Mouse (Mus musculus) limb, embryonic 13.5 days (tissue): ENCODE results near the gene Chrm1. TPM values are rescaled to one million over a fixed set of nuclear protein-coding genes. Genes with fewer than 3 reads are reported as not detected.

Source experiments
- ATAC-seq: fragments of 200-750 bp; cut with Nextera tagmentation; 2 replicates; pipeline ENCODE4 v1.8.0; 2017; ENCODE audit warnings: low read depth, moderate number of reproducible peaks, moderate TSS enrichment; ENCODE audit not compliant: low FRiP score
- H3K27ac ChIP-seq: fragments of 300-500 bp; sonication (generic); 2 replicates; pipeline ENCODE4 v1.5.1; 2015; ENCODE audit warnings: inconsistent platforms, mild to moderate bottlenecking, moderate library complexity
- H3K27me3 ChIP-seq: fragments of 300-500 bp; sonication (generic); 2 replicates; pipeline ENCODE4 v1.6.1; 2015; ENCODE audit warnings: mild to moderate bottlenecking, inconsistent platforms
- H3K36me3 ChIP-seq: fragments of 300-500 bp; sonication (generic); 2 replicates; pipeline ENCODE4 v1.6.1; 2015; ENCODE audit warnings: inconsistent platforms, mild to moderate bottlenecking, moderate library complexity
- H3K4me1 ChIP-seq: fragments of 300-500 bp; sonication (generic); 2 replicates; pipeline ENCODE4 v1.6.1; 2015; ENCODE audit warnings: inconsistent platforms
- H3K4me2 ChIP-seq: fragments of 300-500 bp; sonication (generic); replicated peaks from 2 replicates; pipeline ENCODE4 v1.6.1; 2015; ENCODE audit warnings: inconsistent platforms, mild to moderate bottlenecking, moderate library complexity
- H3K4me3 ChIP-seq: fragments of 300-500 bp; sonication (generic); 2 replicates; pipeline ENCODE4 v1.5.1; 2015; ENCODE audit warnings: moderate library complexity, mild to moderate bottlenecking, inconsistent platforms
- H3K9ac ChIP-seq: fragments of 300-500 bp; sonication (generic); 2 replicates; pipeline ENCODE4 v1.6.1; 2015; ENCODE audit warnings: mild to moderate bottlenecking, inconsistent platforms
- H3K9me3 ChIP-seq: fragments of 300-500 bp; sonication (generic); 2 replicates; pipeline ENCODE4 v1.6.1; 2016; ENCODE audit warnings: inconsistent platforms
- WGBS: fragments of 180-500 bp; shearing (Covaris S2); methylation state at CpG from one replicate; pipeline ENCODE4 v1.1.7; 2015; 5-methylcytosine and 5-hydroxymethylcytosine counted together
- polyA plus RNA-seq: library from polyadenylated mRNA; unstranded; fragments of >200 nt; fragmentation: Nextera tagmentation; extraction: Ambion mirVana; gene quantifications from 2 replicates; pipeline ENCODE4 v1.2.1, GENCODE M21; 2015

Chrm1 gene
- polyA plus RNA-seq, 1 experiment from 2014 or later, result 0.71 TPM

DNA sequence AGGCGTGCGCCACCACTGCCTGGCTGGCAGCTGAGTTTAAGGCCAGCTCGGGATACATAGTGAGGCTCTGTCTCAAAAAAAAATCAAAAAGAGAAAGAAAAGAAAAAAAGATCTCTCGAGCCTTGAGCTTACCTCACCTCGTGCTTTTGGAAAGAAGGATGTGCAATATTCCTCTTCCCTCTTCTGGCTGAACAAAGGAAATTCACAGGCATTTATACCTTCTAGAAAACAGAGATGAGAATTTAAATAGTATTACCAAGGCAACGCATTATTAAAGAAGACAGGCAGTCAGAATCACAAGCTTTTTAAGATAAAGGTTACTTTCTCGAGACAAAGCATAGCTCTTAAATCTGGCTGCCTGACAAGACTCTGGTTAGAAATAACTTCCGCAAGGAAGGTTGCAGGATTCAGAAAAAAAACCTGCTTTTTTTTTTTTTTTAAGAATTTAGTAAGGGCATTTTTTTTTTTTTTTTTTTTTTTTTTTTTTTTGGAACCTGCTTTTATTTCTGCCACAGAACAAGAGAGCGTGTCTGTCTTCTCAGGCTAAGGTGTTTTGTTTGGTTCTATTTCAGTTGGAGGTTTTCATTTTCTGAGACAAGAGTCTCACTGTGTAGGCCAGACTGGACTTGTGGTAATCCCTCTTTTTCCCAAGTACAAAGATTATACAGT is 28.4 kb downstream of the Chrm1 start:
- Histone ChIP-seq H3K27ac (no peak overlapping the region), H3K4me1 (no peaks in the 10 kb centered on the region), H3K9me3 (no peaks in the 10 kb centered on the region), H3K27me3 (no peaks in the 10 kb centered on the region), H3K36me3 (no peaks in the 10 kb centered on the region), H3K4me3 (no peak overlapping the region), H3K9ac (no peak overlapping the region), H3K4me2 (no peak overlapping the region)
- 69% methylated on average over 9 of the region's 9 CpGs for WGBS
- ATAC-seq, result no peak

DNA sequence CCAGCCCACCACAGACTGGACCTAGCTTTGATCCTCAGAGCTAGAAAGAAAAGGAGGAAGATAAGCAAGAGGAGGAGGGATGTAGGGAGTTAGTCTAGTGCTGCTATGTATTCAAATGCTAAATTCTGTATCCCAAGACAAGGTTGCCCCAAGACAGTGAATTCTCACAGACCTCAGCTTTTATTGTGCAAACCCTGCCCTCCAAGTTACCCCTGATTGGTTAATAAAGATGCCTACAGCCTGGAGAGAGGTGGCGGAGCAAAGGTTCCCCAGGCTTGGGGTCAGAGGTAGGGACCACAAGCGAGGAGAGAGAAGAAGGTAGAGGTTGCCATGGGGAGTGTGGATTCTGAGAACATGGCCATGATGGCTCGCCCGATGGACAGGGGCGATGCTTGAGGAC is 29.2 kb downstream of the Chrm1 start:
- Histone ChIP-seq H3K27me3 (no peaks in the 10 kb centered on the region), H3K4me1 (no peaks in the 10 kb centered on the region), H3K9me3 (no peaks in the 10 kb centered on the region), H3K4me3 (no peak overlapping the region), H3K9ac (no peak overlapping the region), H3K4me2 (no peak overlapping the region), H3K27ac (no peak overlapping the region), H3K36me3 (no peaks in the 10 kb centered on the region)
- ATAC-seq, result no peak
- WGBS, result 65% methylated on average over 5 of the region's 5 CpGs

DNA sequence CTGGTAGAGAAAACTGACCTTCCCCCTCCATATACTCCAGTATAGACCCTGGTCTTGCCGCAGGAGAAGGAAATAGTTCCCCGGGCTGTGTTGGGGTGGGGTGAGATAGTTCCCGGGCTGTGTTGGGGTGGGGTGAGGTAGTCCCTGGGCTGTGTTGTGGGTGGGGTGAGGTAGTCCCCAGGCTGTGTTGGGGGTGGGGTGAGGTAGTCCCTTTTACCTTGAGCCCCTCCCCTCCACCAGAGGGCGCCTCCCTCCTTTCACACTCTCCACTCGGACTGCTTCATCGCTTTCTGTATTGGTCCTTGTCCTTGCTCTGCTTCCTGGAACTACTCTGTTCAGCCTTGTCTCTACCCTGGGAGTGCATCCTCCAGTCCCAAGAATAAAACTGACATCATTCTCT is 31.7 kb downstream of the Chrm1 start:
- WGBS, result 52% methylated on average over 6 of the region's 6 CpGs
- Histone ChIP-seq H3K9me3 (no peaks in the 10 kb centered on the region), H3K4me2 (no peak overlapping the region), H3K4me3 (no peak overlapping the region), H3K9ac (no peak overlapping the region), H3K36me3 (no peaks in the 10 kb centered on the region), H3K4me1 (no peaks in the 10 kb centered on the region), H3K27me3 (no peaks in the 10 kb centered on the region), H3K27ac (no peak overlapping the region)
- ATAC-seq, result peak; percentile 44; the same call in 1 of the 2 replicates

DNA sequence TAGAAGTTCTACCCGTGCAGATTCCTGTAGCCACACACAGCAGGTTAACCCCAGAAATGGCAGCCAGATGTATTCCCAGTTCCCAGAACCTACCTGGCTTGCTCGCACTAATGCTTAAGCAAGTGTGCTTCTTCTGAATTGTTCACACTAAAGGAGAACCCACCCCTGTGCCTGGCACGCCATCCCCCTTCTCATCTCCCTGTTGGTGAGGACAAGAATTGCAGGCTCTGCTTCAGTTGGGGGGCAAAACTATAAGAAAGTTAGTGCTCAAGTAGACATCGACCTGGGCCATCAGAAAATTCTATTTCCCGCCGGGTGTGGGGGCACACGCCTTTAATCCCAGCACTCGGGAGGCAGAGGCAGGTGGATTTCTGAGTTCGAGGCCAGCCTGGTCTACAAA is 36.1 kb downstream of the Chrm1 start:
- WGBS, result 79% methylated on average over 9 of the region's 9 CpGs
- no peaks in the 10 kb centered on the region for H3K36me3 ChIP-seq
- no peak overlapping the region for H3K27ac ChIP-seq
- H3K4me2 ChIP-seq, result no peak overlapping the region
- H3K4me1 ChIP-seq, result no peaks in the 10 kb centered on the region
- H3K9ac ChIP-seq, result no peak overlapping the region
- no peak overlapping the region for H3K4me3 ChIP-seq
- no peak for ATAC-seq
- no peaks in the 10 kb centered on the region for H3K9me3 ChIP-seq
- H3K27me3 ChIP-seq, result no peaks in the 10 kb centered on the region

DNA sequence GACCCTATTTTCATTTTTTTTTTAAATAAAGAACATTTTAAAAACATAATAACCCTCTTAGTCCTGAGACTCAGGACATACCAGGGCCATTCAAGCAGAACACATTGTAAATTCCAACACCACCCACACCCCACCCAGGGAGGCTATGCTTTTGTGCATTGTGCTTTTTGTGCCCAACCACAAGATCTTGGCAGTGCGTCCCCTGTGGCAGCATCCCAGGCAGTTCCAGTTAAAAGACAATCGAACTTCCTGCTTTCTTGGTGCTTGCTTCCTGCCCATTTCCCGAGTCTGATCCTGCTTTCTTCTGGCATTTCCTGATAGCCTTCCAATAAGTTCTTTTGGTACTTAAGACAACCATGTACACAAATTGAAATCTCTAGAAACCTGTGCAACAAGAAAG is 38.9 kb downstream of the Chrm1 start:
- no peak for ATAC-seq
- Histone ChIP-seq H3K9ac (no peak overlapping the region), H3K4me1 (no peaks in the 10 kb centered on the region), H3K4me3 (no peak overlapping the region), H3K9me3 (no peaks in the 10 kb centered on the region), H3K27ac (no peak overlapping the region), H3K4me2 (no peak overlapping the region), H3K36me3 (peaks cover 12% of the 10 kb centered on the region), H3K27me3 (no peaks in the 10 kb centered on the region)
- WGBS, result 74% methylated on average over 3 of the region's 3 CpGs

DNA sequence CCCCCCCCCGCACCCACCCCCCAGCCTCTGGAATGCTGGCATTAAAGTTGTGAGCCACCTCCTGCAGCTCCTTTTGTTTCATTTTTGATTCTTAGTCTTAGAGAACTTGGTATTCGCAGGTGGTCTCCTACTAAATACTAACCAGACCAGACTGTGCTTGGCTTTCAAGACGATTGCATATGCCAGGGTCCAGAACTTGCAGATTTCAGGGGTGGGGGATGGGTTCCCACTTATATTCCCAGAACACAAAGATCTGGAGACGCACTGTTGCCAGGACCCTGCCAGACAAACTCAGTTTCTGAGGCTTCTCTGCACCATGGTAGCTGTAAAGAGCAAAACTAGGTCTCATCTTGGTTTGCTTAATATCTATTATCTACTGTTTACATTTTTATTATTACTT is 40.0 kb downstream of the Chrm1 start:
- Histone ChIP-seq H3K9ac (no peak overlapping the region), H3K4me3 (no peak overlapping the region), H3K4me2 (no peak overlapping the region), H3K27me3 (no peaks in the 10 kb centered on the region), H3K4me1 (no peaks in the 10 kb centered on the region), H3K36me3 (peaks cover 23% of the 10 kb centered on the region), H3K27ac (no peak overlapping the region), H3K9me3 (no peaks in the 10 kb centered on the region)
- WGBS, result 53% methylated on average over 4 of the region's 4 CpGs
- no peak for ATAC-seq

DNA sequence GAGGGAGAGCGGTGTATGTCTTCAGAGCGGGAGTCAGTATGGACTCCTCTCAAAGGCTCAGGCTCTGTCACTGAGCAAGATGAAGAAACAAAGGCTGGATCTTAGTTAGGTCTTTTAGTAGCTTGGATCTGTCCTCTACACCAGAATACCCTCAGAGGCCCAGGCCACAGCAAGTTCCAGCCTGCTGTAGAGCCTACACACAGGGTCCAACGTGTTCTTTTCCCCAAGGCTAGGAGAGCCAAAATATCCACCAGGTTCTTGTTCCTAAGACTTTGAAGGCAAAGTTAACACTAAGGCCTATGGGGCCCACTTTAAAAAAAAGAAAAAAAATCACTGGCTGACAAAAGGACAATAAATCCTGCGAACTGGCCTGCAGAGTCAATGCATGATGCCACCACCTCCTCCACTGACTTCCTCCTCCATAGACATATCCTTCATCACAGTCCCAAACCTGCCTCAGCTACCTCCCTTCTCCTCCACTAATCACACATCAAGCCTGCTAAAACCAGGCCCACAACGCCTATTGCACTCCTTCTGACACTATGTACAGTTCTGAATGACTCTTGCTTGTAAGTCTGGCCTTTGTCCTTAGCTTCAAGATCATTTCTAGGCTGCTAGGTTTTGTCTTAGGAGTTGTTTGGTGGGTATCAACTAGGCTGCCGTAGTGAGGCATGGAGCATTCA is 41.6 kb downstream of the Chrm1 start:
- ATAC-seq, result no peak
- H3K4me1 ChIP-seq, result peaks cover 5% of the 10 kb centered on the region; the same call in 1 of the 2 replicates
- peaks cover 39% of the 10 kb centered on the region for H3K36me3 ChIP-seq
- no peak overlapping the region for H3K9ac ChIP-seq
- no peaks in the 10 kb centered on the region for H3K9me3 ChIP-seq
- H3K27ac ChIP-seq, result no peak overlapping the region; the same call in 1 of the 2 replicates
- WGBS, result 83% methylated on average over 6 of the region's 6 CpGs
- H3K4me3 ChIP-seq, result no peak overlapping the region
- no peaks in the 10 kb centered on the region for H3K27me3 ChIP-seq
- H3K4me2 ChIP-seq, result no peak overlapping the region

DNA sequence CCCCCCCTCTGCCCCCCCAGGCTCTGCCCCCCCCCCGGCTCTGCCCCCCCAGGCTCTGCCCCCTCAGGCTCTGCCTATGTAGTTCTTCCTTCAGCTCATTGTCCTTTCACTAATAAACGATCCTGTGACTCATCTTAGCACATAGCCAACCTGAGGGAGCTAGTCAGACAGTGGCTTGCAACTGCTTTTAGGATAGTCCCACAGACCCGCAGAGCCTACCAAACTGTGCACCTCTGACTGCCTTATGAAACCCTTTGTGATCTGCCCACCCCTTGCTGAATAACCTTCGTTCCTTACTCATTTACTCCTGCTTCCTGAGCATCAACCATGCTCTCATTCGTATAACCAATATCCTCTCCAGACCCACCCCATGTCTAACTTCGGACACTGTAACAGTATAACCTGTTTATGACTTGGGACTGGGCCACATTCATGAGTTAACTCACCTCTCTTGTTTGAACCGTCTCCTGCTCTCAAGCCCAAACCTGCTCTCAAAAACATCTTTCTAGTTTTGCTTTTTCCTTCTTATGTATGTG is 42.6 kb downstream of the Chrm1 start:
- H3K4me3 ChIP-seq, result no peak overlapping the region
- H3K27me3 ChIP-seq, result no peaks in the 10 kb centered on the region
- no peak for ATAC-seq
- H3K27ac ChIP-seq, result no peak overlapping the region
- no peak overlapping the region for H3K4me2 ChIP-seq
- peaks cover 50% of the 10 kb centered on the region for H3K36me3 ChIP-seq
- no peak overlapping the region for H3K9ac ChIP-seq
- H3K4me1 ChIP-seq, result peaks cover 14% of the 10 kb centered on the region
- 79% methylated on average over 7 of the region's 7 CpGs for WGBS
- H3K9me3 ChIP-seq, result no peaks in the 10 kb centered on the region

DNA sequence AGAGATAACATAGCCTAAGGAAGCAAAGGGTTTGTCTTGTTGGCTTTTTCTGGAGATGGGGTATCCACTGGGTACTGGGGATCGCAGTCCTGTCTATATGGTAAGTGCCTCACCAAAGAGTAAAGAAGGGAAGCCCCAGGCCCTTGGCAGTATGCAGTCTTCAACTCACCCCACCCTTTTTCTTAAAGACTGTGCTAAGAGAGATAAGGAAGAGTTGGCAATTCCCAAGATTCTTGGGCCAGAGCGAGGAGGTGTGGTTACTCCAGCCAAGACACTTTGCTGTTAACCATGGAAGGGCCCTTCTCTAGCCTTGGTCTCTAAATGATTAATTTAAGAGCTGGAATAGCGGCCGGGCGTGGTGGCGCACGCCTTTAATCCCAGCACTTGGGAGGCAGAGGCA is 43.3 kb downstream of the Chrm1 start:
- no peak overlapping the region for H3K27ac ChIP-seq

DNA sequence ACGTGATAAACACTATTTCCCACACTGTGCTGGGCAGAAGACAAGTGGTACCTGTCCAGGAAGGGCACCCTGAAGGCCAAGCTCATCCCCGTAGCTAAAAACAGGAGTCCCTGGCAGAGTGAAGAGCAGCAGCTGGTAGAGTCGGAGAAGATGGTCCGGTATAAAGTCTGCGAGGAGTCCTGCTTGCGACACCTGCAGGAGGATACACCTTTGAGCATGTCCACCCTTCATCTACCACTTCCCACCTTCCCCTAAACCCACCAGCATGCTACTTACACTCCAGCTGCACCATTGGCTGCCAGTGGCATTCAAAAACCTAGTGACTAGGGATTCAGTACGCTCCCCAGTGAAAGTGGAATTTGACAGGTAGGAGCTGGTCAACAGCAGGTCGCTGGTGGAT is 45.4 kb downstream of the Chrm1 start:
- Histone ChIP-seq H3K9me3 (no peaks in the 10 kb centered on the region), H3K4me2 (no peak overlapping the region), H3K27me3 (no peaks in the 10 kb centered on the region), H3K36me3 (peaks cover 56% of the 10 kb centered on the region), H3K9ac (no peak overlapping the region), H3K4me3 (no peak overlapping the region), H3K4me1 (peaks cover 28% of the 10 kb centered on the region), H3K27ac (no peak overlapping the region)
- 96% methylated on average over 8 of the region's 8 CpGs for WGBS
- ATAC-seq, result no peak

More for the DNA sequence above, 43.3 kb downstream of the Chrm1 start:
- no peak for ATAC-seq
- no peak overlapping the region for H3K4me3 ChIP-seq
- no peaks in the 10 kb centered on the region for H3K27me3 ChIP-seq
- H3K9me3 ChIP-seq, result no peaks in the 10 kb centered on the region
- WGBS, result 97% methylated on average over 7 of the region's 7 CpGs
- no peak overlapping the region for H3K4me2 ChIP-seq
- peaks cover 22% of the 10 kb centered on the region for H3K4me1 ChIP-seq
- H3K36me3 ChIP-seq, result peaks cover 56% of the 10 kb centered on the region
- no peak overlapping the region for H3K9ac ChIP-seq

DNA sequence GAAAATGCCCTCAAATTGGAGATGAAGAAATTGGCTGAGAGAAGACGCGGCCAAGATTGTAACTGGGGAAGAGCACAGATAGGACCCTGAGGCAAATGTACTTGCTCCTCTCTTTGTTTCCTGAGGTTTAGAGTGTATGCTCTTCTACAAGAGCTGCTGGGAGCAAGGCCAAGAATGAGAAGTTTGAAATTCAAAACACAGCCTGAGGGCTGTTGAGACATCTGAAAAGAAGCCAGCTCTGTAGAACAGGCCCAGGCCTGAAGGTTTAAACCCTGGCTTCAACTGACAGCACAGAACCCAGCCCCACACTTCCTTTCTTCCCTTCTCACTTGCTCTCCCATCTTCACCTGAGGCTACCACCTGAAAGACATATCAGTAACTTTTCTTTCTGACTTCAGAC is 46.5 kb downstream of the Chrm1 start:
- ATAC-seq, result no peak
- Histone ChIP-seq H3K9me3 (no peaks in the 10 kb centered on the region), H3K4me2 (no peak overlapping the region), H3K4me3 (no peak overlapping the region), H3K36me3 (peaks cover 56% of the 10 kb centered on the region), H3K4me1 (peaks cover 38% of the 10 kb centered on the region), H3K27ac (no peak overlapping the region), H3K9ac (no peak overlapping the region), H3K27me3 (no peaks in the 10 kb centered on the region)
- WGBS, result 93% methylated on average over 2 of the region's 2 CpGs

DNA sequence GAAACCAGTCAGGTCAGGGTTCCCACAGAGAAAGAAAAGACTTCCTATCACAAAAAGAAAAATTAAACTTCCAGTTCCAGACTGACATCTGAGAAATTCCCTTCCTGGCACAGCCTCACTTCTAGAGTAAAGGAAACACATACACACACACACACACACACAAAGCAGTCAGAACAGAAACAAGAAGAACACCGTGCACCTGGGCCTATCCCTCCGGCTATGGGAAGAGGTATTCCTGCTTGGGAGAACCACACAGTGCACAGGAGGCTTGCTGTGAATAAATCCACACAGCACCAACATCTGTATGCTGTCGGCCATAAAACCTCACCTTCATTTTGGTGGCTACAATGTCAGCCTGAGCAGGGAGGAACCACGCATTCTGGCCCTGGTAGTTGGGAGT is 47.9 kb downstream of the Chrm1 start:
- Histone ChIP-seq H3K9ac (peak overlapping the region; percentile 85), H3K36me3 (peaks cover 52% of the 10 kb centered on the region), H3K27ac (peak overlapping the region; percentile 48; the same call in 1 of the 2 replicates)

More for the DNA sequence above, 47.9 kb downstream of the Chrm1 start:
- H3K4me3 ChIP-seq, result peak overlapping the region; percentile 87
- no peaks in the 10 kb centered on the region for H3K27me3 ChIP-seq
- no peaks in the 10 kb centered on the region for H3K9me3 ChIP-seq
- WGBS, result 53% methylated on average over 4 of the region's 4 CpGs
- no peak for ATAC-seq
- H3K4me2 ChIP-seq, result peak overlapping the region; percentile 76
- H3K4me1 ChIP-seq, result peaks cover 38% of the 10 kb centered on the region
